ENCODE assay signal across 26 mouse cellular contexts in the genomic region with DNA sequence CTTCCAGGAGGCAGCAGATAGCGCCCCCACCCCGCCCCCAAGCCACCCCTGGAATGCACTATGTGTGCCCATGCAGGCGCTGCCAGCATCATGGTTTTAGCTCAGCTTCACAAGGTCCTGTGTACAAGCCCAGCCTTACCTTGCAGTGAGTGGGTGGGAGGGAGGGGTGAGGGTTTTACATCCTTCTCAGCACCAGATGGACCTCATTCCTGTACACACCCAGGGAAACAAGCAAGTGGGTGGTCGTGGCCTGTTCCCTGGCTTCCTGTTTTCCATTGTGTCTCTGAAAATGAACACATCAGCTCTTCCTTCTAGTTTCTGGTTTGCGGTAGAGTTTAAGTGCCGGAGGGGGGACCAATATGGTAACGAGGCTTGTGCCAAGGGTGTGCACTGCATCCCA.
DNase-seq lines count a peak whose midpoint lies in the region; ATAC-seq and TF ChIP-seq lines count a peak whose summit lies in the region.
"Had no signal": no experiment of that assay in that cellular context is flagged by ENCODE, and none has a peak within 500 bp of the region (broad histone marks: within the 10 kb centered on the region; RNA-seq: fewer than 3 reads in every experiment).

No protein-coding gene starts in this region.

- TF ChIP-seq POLR2A in brain, embryonic 14.5 days (IDR thresholded peaks at IDR 0.05; ENCODE audit: borderline replicate concordance, extremely low read depth, insufficient read depth, insufficient read length, poor library complexity, severe bottlenecking): no peak

- 0 out of 2 replicates have a peak, but pooled peaks have one; percentile 32 for ATAC-seq in kidney, embryonic 14.5 days (ENCODE audit: low FRiP score, low TSS enrichment)
- no peak for ATAC-seq in kidney, embryonic 16.5 days (ENCODE audit: low FRiP score, low TSS enrichment)
- peak; percentile 25; the same call in 1 of the 2 replicates for ATAC-seq in lung, postnatal 0 days
- ATAC-seq in CD4-positive, CD25-positive, alpha-beta regulatory T cell, adult 4 months: no peak
- ATAC-seq: forebrain, embryonic 15.5 days had no signal

- no peak overlapping the region for H3K4me3 ChIP-seq in kidney, embryonic 14.5 days (ENCODE audit: low read length)
- H3K4me3 ChIP-seq in kidney, embryonic 16.5 days (ENCODE audit: low read length): no peak overlapping the region
- no peak overlapping the region for H3K4me3 ChIP-seq in lung, postnatal 0 days (ENCODE audit: low read depth, low read length)
- H3K4me3 ChIP-seq: embryonic facial prominence, embryonic 12.5 days; forebrain, embryonic 15.5 days; heart, embryonic 13.5 days; hindbrain, embryonic 12.5 days; liver, embryonic 15.5 days had no signal

- H3K27ac ChIP-seq in kidney, embryonic 14.5 days (ENCODE audit: low read depth, low read length): no peak overlapping the region
- no peak overlapping the region for H3K27ac ChIP-seq in kidney, embryonic 16.5 days (ENCODE audit: low read length)
- no peak overlapping the region for H3K27ac ChIP-seq in lung, postnatal 0 days (ENCODE audit: low read length)
- H3K27ac ChIP-seq: embryonic facial prominence, embryonic 12.5 days; heart, embryonic 13.5 days; hindbrain, embryonic 12.5 days; liver, embryonic 15.5 days; macrophage had no signal

- H3K9me3 ChIP-seq in kidney, embryonic 14.5 days (ENCODE audit: control insufficient read depth, low read length): no peaks in the 10 kb centered on the region
- no peaks in the 10 kb centered on the region for H3K9me3 ChIP-seq in kidney, embryonic 16.5 days (ENCODE audit: low read length)
- H3K9me3 ChIP-seq in lung, postnatal 0 days (ENCODE audit: low read length): no peaks in the 10 kb centered on the region
- H3K9me3 ChIP-seq: embryonic facial prominence, embryonic 12.5 days; forebrain, embryonic 15.5 days; heart, embryonic 13.5 days; hindbrain, embryonic 12.5 days; liver, embryonic 15.5 days had no signal

- DNase-seq in lung, postnatal 0 days (ENCODE audit: low spot score): no peak
- no peak for DNase-seq in lung, postnatal 25 days (ENCODE audit: low spot score)
- DNase-seq in brain, embryonic 14.5 days (ENCODE audit: low read depth): peak; percentile 30
- DNase-seq in forelimb bud, embryonic 11.5 days (ENCODE audit: low read depth, low spot score): peak; percentile 55
- no peak for DNase-seq in frontal cortex, postnatal 25 days (ENCODE audit: low spot score in 2 of 2)
- DNase-seq: adrenal gland, postnatal 25 days; cerebellum, adult 11-12 months; gastrocnemius, postnatal 14 days; heart, adult 18-20 months; kidney, adult 18-20 months; kidney, postnatal 10 days; layer of hippocampus, postnatal 36 days; liver; retina, postnatal 1 day; right cerebral cortex, postnatal 25 days; spleen, adult 18-20 months; thymus, postnatal 25 days had no signal

- no peak for TF ChIP-seq CTCF in lung, postnatal 0 days (IDR thresholded peaks at IDR 0.05)
- no peak for TF ChIP-seq CTCF in brain, embryonic 14.5 days (IDR thresholded peaks at IDR 0.05; ENCODE audit: borderline replicate concordance, extremely low read depth, insufficient read depth, insufficient read length)

- H3K4me2 ChIP-seq in kidney, embryonic 14.5 days (replicated peaks; ENCODE audit: low read depth, low read length): no peak overlapping the region
- no peak overlapping the region for H3K4me2 ChIP-seq in kidney, embryonic 16.5 days (replicated peaks; ENCODE audit: low read depth, low read length)
- no peak overlapping the region for H3K4me2 ChIP-seq in lung, postnatal 0 days (replicated peaks; ENCODE audit: low read depth, low read length)
- H3K4me2 ChIP-seq: embryonic facial prominence, embryonic 12.5 days; forebrain, embryonic 15.5 days; heart, embryonic 13.5 days; hindbrain, embryonic 12.5 days; liver, embryonic 15.5 days had no signal

- peaks cover 14% of the 10 kb centered on the region for H3K4me1 ChIP-seq in kidney, embryonic 14.5 days (ENCODE audit: control insufficient read depth, insufficient read depth, low read length)
- H3K4me1 ChIP-seq in kidney, embryonic 16.5 days (ENCODE audit: insufficient read depth, low read length): peaks cover 34% of the 10 kb centered on the region
- peaks cover 4% of the 10 kb centered on the region; the same call in 1 of the 2 replicates for H3K4me1 ChIP-seq in lung, postnatal 0 days (ENCODE audit: insufficient read depth, low read depth, low read length)
- H3K4me1 ChIP-seq: liver, embryonic 15.5 days had no signal

- no peak overlapping the region for H3K9ac ChIP-seq in kidney, embryonic 14.5 days (ENCODE audit: low read depth, low read length)
- no peak overlapping the region for H3K9ac ChIP-seq in kidney, embryonic 16.5 days (replicated peaks; ENCODE audit: low read length)
- H3K9ac ChIP-seq in lung, postnatal 0 days (replicated peaks; ENCODE audit: low read depth): no peak overlapping the region
- H3K9ac ChIP-seq: embryonic facial prominence, embryonic 12.5 days; forebrain, embryonic 15.5 days; heart, embryonic 13.5 days; hindbrain, embryonic 12.5 days; liver, embryonic 15.5 days had no signal

- H3K36me3 ChIP-seq in kidney, embryonic 14.5 days (ENCODE audit: control insufficient read depth, insufficient read depth, low read length): no peaks in the 10 kb centered on the region
- no peaks in the 10 kb centered on the region for H3K36me3 ChIP-seq in kidney, embryonic 16.5 days (ENCODE audit: insufficient read depth, low read length)
- no peaks in the 10 kb centered on the region for H3K36me3 ChIP-seq in lung, postnatal 0 days (ENCODE audit: insufficient read depth, low read length)
- H3K36me3 ChIP-seq: embryonic facial prominence, embryonic 12.5 days; forebrain, embryonic 15.5 days; heart, embryonic 13.5 days; hindbrain, embryonic 12.5 days; liver, embryonic 15.5 days had no signal

- TF ChIP-seq EP300 in lung, postnatal 0 days (IDR thresholded peaks at IDR 0.05): no peak

- WGBS in kidney, embryonic 14.5 days: 66% methylated on average over 7 of the region's 7 CpGs
- WGBS in kidney, embryonic 16.5 days: 70% methylated on average over 7 of the region's 7 CpGs
- WGBS in lung, postnatal 0 days: 56% methylated on average over 7 of the region's 7 CpGs

- peaks cover 12% of the 10 kb centered on the region for H3K27me3 ChIP-seq in kidney, embryonic 14.5 days (ENCODE audit: control insufficient read depth, insufficient read depth, low read length)
- peaks cover 28% of the 10 kb centered on the region for H3K27me3 ChIP-seq in kidney, embryonic 16.5 days (ENCODE audit: insufficient read depth, low read length)
- H3K27me3 ChIP-seq in lung, postnatal 0 days (replicated peaks; ENCODE audit: insufficient read depth, low read length): no peaks in the 10 kb centered on the region
- H3K27me3 ChIP-seq: embryonic facial prominence, embryonic 12.5 days; forebrain, embryonic 15.5 days; hindbrain, embryonic 12.5 days had no signal

Comparison
In these comparisons a context has a peak if more than half of its experiments do, and no peak if none do; other contexts are left out.
1. ATAC-seq: peak in kidney, embryonic 14.5 days (single experiment) and lung, postnatal 0 days (single experiment); none in kidney, embryonic 16.5 days (single experiment) and CD4-positive, CD25-positive, alpha-beta regulatory T cell, adult 4 months (single experiment).
2. DNase-seq: peak in brain, embryonic 14.5 days (single experiment) and forelimb bud, embryonic 11.5 days (single experiment); none in lung, postnatal 0 days (single experiment), lung, postnatal 25 days (single experiment) and frontal cortex, postnatal 25 days (0 of 2).